Mouse (Mus musculus) heart, embryonic 14.5 days (tissue): ENCODE data around the gene Ttc7. TPM values are rescaled to one million over a fixed set of nuclear protein-coding genes. Genes with fewer than 3 reads are reported as not detected.
"Not testable (repeated sequence)": the region's sequence is repeated elsewhere in the genome, so short reads cannot be mapped to it uniquely, and the experiment has no call there.

Experiments used
- ATAC-seq: fragments of 200-750 bp; cut with Nextera tagmentation; 2 replicates; pipeline ENCODE4 v1.8.0; 2017; ENCODE audit warnings: low read depth, moderate TSS enrichment; ENCODE audit not compliant: insufficient number of reproducible peaks, insufficient read depth, low FRiP score
- H3K27ac ChIP-seq, 2 experiments: fragments of 200-500 bp in 1 of 2; fragments of 300-500 bp in 1 of 2; sonication (generic) in 1 of 2; replicated peaks in 1 of 2; 2 replicates each; pipeline ENCODE4 v1.5.1; 2012 to 2014; ENCODE audit warnings: low read depth in 2 of 2, low read length in 2 of 2, control low read depth in 1 of 2, mild to moderate bottlenecking in 1 of 2, mixed read lengths in 1 of 2; ENCODE audit not compliant: control insufficient read depth in 1 of 2, insufficient read depth in 1 of 2
- H3K27me3 ChIP-seq: fragments of 300-500 bp; sonication (generic); 2 replicates; pipeline ENCODE4 v1.6.1; 2014; ENCODE audit warnings: mild to moderate bottlenecking, low read length, control low read depth; ENCODE audit not compliant: control insufficient read depth, insufficient read depth
- H3K36me3 ChIP-seq: fragments of 300-500 bp; sonication (generic); 2 replicates; pipeline ENCODE4 v1.6.1; 2014; ENCODE audit warnings: mild to moderate bottlenecking, control low read depth, low read length, mixed read lengths; ENCODE audit not compliant: control insufficient read depth, insufficient read depth
- H3K4me1 ChIP-seq, 2 experiments: fragments of 200-500 bp in 1 of 2; fragments of 300-500 bp in 1 of 2; sonication (generic) in 1 of 2; 2 replicates each; pipeline ENCODE4 v1.6.1; 2012 to 2014; ENCODE audit warnings: low read length in 2 of 2, control low read depth in 1 of 2, mixed read lengths in 1 of 2; ENCODE audit not compliant: control insufficient read depth in 2 of 2, insufficient read depth in 2 of 2
- H3K4me2 ChIP-seq: fragments of 300-500 bp; sonication (generic); 2 replicates; pipeline ENCODE4 v1.6.1; 2014; ENCODE audit warnings: mild to moderate bottlenecking, low read length
- H3K4me3 ChIP-seq, 2 experiments: fragments of 200-500 bp in 1 of 2; fragments of 300-500 bp in 1 of 2; sonication (generic) in 1 of 2; 2 replicates each; pipeline ENCODE4 v1.5.1; 2012 to 2014; ENCODE audit warnings: low read length in 2 of 2, mild to moderate bottlenecking in 2 of 2, control low read depth in 1 of 2, low read depth in 1 of 2, moderate library complexity in 1 of 2; ENCODE audit not compliant: control insufficient read depth in 1 of 2, insufficient read depth in 1 of 2
- H3K9ac ChIP-seq: fragments of 300-500 bp; sonication (generic); 2 replicates; pipeline ENCODE4 v1.6.1; 2014; ENCODE audit warnings: mild to moderate bottlenecking, low read length
- H3K9me3 ChIP-seq: fragments of 300-500 bp; sonication (generic); 2 replicates; pipeline ENCODE4 v1.6.1; 2016; ENCODE audit warnings: low read length, control low read depth; ENCODE audit not compliant: control insufficient read depth
- WGBS: fragments of 180-500 bp; shearing (Covaris S2); extraction: QIAGEN DNeasy Blood & Tissue Kit; methylation state at CpG from one replicate; pipeline ENCODE4 v1.1.7; 2014; 5-methylcytosine and 5-hydroxymethylcytosine counted together
- polyA plus RNA-seq: library from polyadenylated mRNA; unstranded; fragments of >200 nt; fragmentation: Nextera tagmentation; extraction: Ambion mirVana; gene quantifications from 2 replicates; pipeline ENCODE4 v1.2.1, GENCODE M21; 2014

Ttc7 gene
- polyA plus RNA-seq, 1 experiment from 2014 or later = 2.5 TPM

GRCm38 (mm10) chr17:87298944-87299343 lies 16.3 kb downstream of the Ttc7 start:
- Histone ChIP-seq H3K27ac (no peak overlapping the region), H3K4me1 (peaks cover 6 to 11% of the 10 kb centered on the region in 2 experiments; a peak in 2 of 4 replicates), H3K27me3 (no peaks in the 10 kb centered on the region), H3K9ac (no peak overlapping the region), H3K9me3 (no peaks in the 10 kb centered on the region), H3K4me3 (no peak overlapping the region), H3K4me2 (no peak overlapping the region), H3K36me3 (no peaks in the 10 kb centered on the region)
- no peak for ATAC-seq
- WGBS = 52% methylated on average over 6 of the region's 6 CpGs

- Histone ChIP-seq H3K4me2 (no peak overlapping the region), H3K9ac (no peak overlapping the region), H3K27me3 (no peaks in the 10 kb centered on the region), H3K4me3 (no peak overlapping the region), H3K36me3 (no peaks in the 10 kb centered on the region), H3K9me3 (no peaks in the 10 kb centered on the region), H3K27ac (no peak overlapping the region), H3K4me1 (peaks cover 6 to 14% of the 10 kb centered on the region in 2 experiments; a peak in 2 of 4 replicates)
- WGBS = 76% methylated on average over 10 of the region's 10 CpGs
- ATAC-seq = no peak
Observed at GRCm38 (mm10) chr17:87300340-87300739, 17.7 kb downstream of the Ttc7 start.

GRCm38 (mm10) chr17:87301607-87302006 lies 18.9 kb downstream of the Ttc7 start:
- 88% methylated on average over 9 of the region's 9 CpGs for WGBS
- not testable (repeated sequence) for H3K27ac ChIP-seq, H3K4me3 ChIP-seq, H3K9ac ChIP-seq, H3K4me2 ChIP-seq, ATAC-seq, H3K36me3 ChIP-seq, H3K9me3 ChIP-seq, H3K27me3 ChIP-seq
- H3K4me1 ChIP-seq = peaks cover 6 to 14% of the 10 kb centered on the region in 2 experiments; a peak in 2 of 4 replicates

GRCm38 (mm10) chr17:87302014-87302794 lies 19.5 kb downstream of the Ttc7 start:
- 50% methylated on average over 13 of the region's 13 CpGs for WGBS
- H3K4me3 ChIP-seq = no peak overlapping the region
- peaks cover 6 to 14% of the 10 kb centered on the region in 2 experiments; a peak in 2 of 4 replicates for H3K4me1 ChIP-seq
- ATAC-seq = no peak
- no peak overlapping the region for H3K27ac ChIP-seq
- no peaks in the 10 kb centered on the region for H3K36me3 ChIP-seq
- no peaks in the 10 kb centered on the region for H3K27me3 ChIP-seq
- peak overlapping the region; percentile 8; the same call in 1 of the 2 replicates for H3K9ac ChIP-seq
- H3K4me2 ChIP-seq = no peak overlapping the region
- no peaks in the 10 kb centered on the region for H3K9me3 ChIP-seq

- Histone ChIP-seq H3K27ac (no peak overlapping the region), H3K27me3 (no peaks in the 10 kb centered on the region), H3K4me3 (no peak overlapping the region), H3K36me3 (no peaks in the 10 kb centered on the region), H3K9me3 (no peaks in the 10 kb centered on the region), H3K4me2 (no peak overlapping the region), H3K9ac (no peak overlapping the region), H3K4me1 (peaks cover 0 to 10% of the 10 kb centered on the region in 2 experiments; a peak in 2 of 4 replicates)
- WGBS = 76% methylated on average over 11 of the region's 11 CpGs
- ATAC-seq = no peak
Observed at GRCm38 (mm10) chr17:87304151-87304894, 21.6 kb downstream of the Ttc7 start.

- H3K9ac ChIP-seq = no peak overlapping the region
- peaks cover 0 to 10% of the 10 kb centered on the region in 2 experiments; a peak in 2 of 4 replicates for H3K4me1 ChIP-seq
- H3K27me3 ChIP-seq = no peaks in the 10 kb centered on the region
- ATAC-seq = no peak
- no peaks in the 10 kb centered on the region for H3K36me3 ChIP-seq
- H3K4me3 ChIP-seq = no peak overlapping the region
- 89% methylated on average over 8 of the region's 8 CpGs for WGBS
- no peaks in the 10 kb centered on the region for H3K9me3 ChIP-seq
- H3K27ac ChIP-seq = no peak overlapping the region
- H3K4me2 ChIP-seq = no peak overlapping the region
Observed at GRCm38 (mm10) chr17:87305065-87305464, 22.4 kb downstream of the Ttc7 start.

GRCm38 (mm10) chr17:87306746-87307145 lies 24.1 kb downstream of the Ttc7 start:
- Histone ChIP-seq H3K4me3 (no peak overlapping the region), H3K4me2 (no peak overlapping the region), H3K27ac (no peak overlapping the region), H3K9me3 (no peaks in the 10 kb centered on the region), H3K4me1 (peaks cover 0 to 10% of the 10 kb centered on the region in 2 experiments; a peak in 2 of 4 replicates), H3K27me3 (no peaks in the 10 kb centered on the region), H3K36me3 (no peaks in the 10 kb centered on the region), H3K9ac (no peak overlapping the region)
- no peak for ATAC-seq
- WGBS = 76% methylated on average over 8 of the region's 8 CpGs
